Mouse (Mus musculus) lung, postnatal 0 days (tissue): Measurements from ENCODE around the gene Nbas. TPM values are rescaled to one million over a fixed set of nuclear protein-coding genes. Genes with fewer than 3 reads are reported as not detected.

Experiments used
- ATAC-seq: fragments of 200-750 bp; cut with Nextera tagmentation; 2 replicates; pipeline ENCODE4 v1.8.0; 2017; ENCODE audit warnings: moderate library complexity
- DNase-seq: peaks from one replicate; pipeline ENCODE4 v3.0.0-alpha.2; 2016; ENCODE audit warnings: low spot score
- H3K27ac ChIP-seq: fragments of 300-500 bp; sonication (generic); 2 replicates; pipeline ENCODE4 v1.5.1; 2014; ENCODE audit warnings: antibody characterized with exemption, mild to moderate bottlenecking, low read length, mixed read lengths
- H3K27me3 ChIP-seq: fragments of 300-500 bp; sonication (generic); replicated peaks from 2 replicates; pipeline ENCODE4 v1.6.1; 2014; ENCODE audit warnings: low read length, mixed read lengths; ENCODE audit not compliant: insufficient read depth
- H3K36me3 ChIP-seq: fragments of 300-500 bp; sonication (generic); 2 replicates; pipeline ENCODE4 v1.6.1; 2014; ENCODE audit warnings: low read length, mixed read lengths; ENCODE audit not compliant: insufficient read depth
- H3K4me1 ChIP-seq: fragments of 300-500 bp; sonication (generic); 2 replicates; pipeline ENCODE4 v1.6.1; 2014; ENCODE audit warnings: antibody characterized with exemption, low read depth, low read length, mixed read lengths; ENCODE audit not compliant: insufficient read depth
- H3K4me2 ChIP-seq: fragments of 300-500 bp; sonication (generic); replicated peaks from 2 replicates; pipeline ENCODE4 v1.6.1; 2014; ENCODE audit warnings: low read depth, mild to moderate bottlenecking, low read length, moderate library complexity, mixed read lengths
- H3K4me3 ChIP-seq: fragments of 300-500 bp; sonication (generic); 2 replicates; pipeline ENCODE4 v1.5.1; 2014; ENCODE audit warnings: low read depth, low read length
- H3K9ac ChIP-seq: fragments of 300-500 bp; sonication (generic); replicated peaks from 2 replicates; pipeline ENCODE4 v1.6.1; 2014; ENCODE audit warnings: low read depth, mild to moderate bottlenecking
- H3K9me3 ChIP-seq: fragments of 300-500 bp; sonication (generic); 2 replicates; pipeline ENCODE4 v1.6.1; 2016; ENCODE audit warnings: low read length, mixed read lengths
- CTCF ChIP-seq: IDR thresholded peaks from 2 replicates; pipeline ENCODE4 v1.5.1; 2016; ENCODE audit warnings: antibody characterized with exemption, mild to moderate bottlenecking
- EP300 ChIP-seq: IDR thresholded peaks from 2 replicates; pipeline ENCODE4 v1.6.1; 2016; ENCODE audit warnings: antibody characterized with exemption, mild to moderate bottlenecking, control low read depth
- WGBS: fragments of 180-500 bp; shearing (Covaris S2); extraction: QIAGEN DNeasy Blood & Tissue Kit; methylation state at CpG from one replicate; pipeline ENCODE4 v1.1.7; 2014; 5-methylcytosine and 5-hydroxymethylcytosine counted together
- polyA plus RNA-seq: library from polyadenylated mRNA; unstranded; fragments of >200 nt; fragmentation: Nextera tagmentation; extraction: Ambion mirVana; gene quantifications from 2 replicates; pipeline ENCODE4 v1.2.1, GENCODE M21; 2015

Gene Nbas
- polyA plus RNA-seq, 1 experiment from 2014 or later: 5.4 TPM

DNA sequence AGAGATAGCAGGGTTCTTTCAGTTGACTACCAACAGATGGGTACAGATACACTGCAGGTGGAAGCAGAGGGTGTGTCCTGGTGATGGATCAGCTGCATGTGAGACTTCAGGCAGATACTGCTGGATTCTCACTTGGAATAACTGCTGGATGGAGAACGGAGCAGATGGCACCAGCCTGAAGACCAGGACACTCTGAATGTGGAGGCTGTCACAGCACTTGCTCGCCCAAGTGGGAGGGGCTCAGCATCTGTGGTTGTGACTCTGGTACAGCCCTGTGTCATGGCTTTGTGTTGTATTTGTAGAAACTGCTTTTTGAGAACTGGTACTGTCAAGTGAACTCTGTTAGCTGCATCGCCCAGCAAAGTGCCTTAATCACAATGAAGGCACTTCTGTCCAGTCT, 231.3 kb downstream of the Nbas start:
- H3K36me3 ChIP-seq: no peaks in the 10 kb centered on the region
- H3K9ac ChIP-seq: no peak overlapping the region
- no peaks in the 10 kb centered on the region for H3K4me1 ChIP-seq
- 86% methylated on average over 3 of the region's 3 CpGs for WGBS
- H3K27me3 ChIP-seq: no peaks in the 10 kb centered on the region
- H3K9me3 ChIP-seq: no peaks in the 10 kb centered on the region
- TF ChIP-seq CTCF (no peak), EP300 (no peak)
- ATAC-seq: no peak
- no peak overlapping the region for H3K4me3 ChIP-seq
- no peak overlapping the region for H3K4me2 ChIP-seq
- DNase-seq: no peak
- H3K27ac ChIP-seq: no peak overlapping the region

DNA sequence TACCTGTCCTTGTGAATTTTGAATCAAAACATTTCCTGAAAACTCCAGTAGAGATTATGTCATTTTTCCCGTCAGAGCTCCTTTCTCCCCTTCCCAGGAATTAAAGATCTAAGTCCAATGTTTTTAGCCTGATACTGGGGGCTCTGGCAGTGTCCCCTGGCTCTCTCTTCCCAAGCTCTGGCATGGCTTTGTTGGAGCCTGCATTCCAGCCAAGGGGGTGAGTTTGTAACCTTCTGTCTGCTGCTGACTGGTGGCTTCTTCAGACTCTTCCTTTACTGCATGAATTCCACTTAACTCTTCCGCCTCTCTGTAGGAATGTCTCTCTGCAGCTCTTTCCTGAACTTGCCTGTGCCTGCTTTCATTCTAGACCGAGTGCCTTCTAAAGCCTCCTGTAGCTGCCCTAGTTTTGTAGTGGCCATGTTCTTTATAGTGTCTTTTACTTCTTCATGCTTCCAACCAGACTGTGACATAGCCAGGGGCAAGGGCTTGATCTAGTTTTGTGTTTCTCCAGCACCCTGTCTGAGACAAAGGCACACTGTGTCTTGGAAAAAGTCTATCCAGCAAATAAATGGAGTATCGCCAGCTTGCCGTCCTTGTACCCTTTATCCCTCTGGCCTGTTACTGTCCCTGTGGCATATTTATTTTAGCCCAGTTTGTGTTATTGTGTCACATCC, 236.0 kb downstream of the Nbas start:
- Histone ChIP-seq H3K9ac (no peak overlapping the region), H3K4me3 (no peak overlapping the region), H3K4me2 (no peak overlapping the region), H3K27ac (no peak overlapping the region), H3K36me3 (no peaks in the 10 kb centered on the region), H3K4me1 (no peaks in the 10 kb centered on the region), H3K9me3 (no peaks in the 10 kb centered on the region), H3K27me3 (no peaks in the 10 kb centered on the region)
- ATAC-seq (no peak), DNase-seq (no peak)
- 70% methylated on average over 5 of the region's 5 CpGs for WGBS
- TF ChIP-seq CTCF (no peak), EP300 (no peak)

DNA sequence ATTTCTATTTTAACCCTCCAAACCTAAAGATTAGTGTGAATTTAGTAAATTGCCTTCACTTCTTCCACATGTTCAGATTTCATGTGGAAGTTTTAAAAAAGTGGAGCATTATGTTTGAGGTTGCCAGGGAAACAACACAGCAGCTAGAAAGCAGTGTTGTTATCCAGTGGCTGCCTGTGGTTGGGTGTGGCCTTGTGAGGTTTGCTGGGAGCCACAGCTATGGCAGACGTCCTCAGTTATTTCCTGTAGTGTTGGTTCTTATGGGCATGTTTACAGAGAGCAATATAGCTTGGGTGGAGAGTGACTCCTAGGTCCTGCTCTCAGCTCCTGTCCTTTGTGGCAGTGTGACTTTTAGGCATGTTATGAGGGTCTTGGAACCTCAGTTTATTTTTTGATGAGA, 249.1 kb downstream of the Nbas start:
- Histone ChIP-seq H3K4me1 (no peaks in the 10 kb centered on the region), H3K4me3 (no peak overlapping the region), H3K4me2 (no peak overlapping the region), H3K9ac (no peak overlapping the region), H3K27me3 (no peaks in the 10 kb centered on the region), H3K27ac (no peak overlapping the region), H3K36me3 (no peaks in the 10 kb centered on the region), H3K9me3 (no peaks in the 10 kb centered on the region)
- TF ChIP-seq CTCF (no peak), EP300 (no peak)
- DNase-seq: no peak
- no peak for ATAC-seq
- WGBS: 11% methylated on average over 1 of the region's 1 CpGs

DNA sequence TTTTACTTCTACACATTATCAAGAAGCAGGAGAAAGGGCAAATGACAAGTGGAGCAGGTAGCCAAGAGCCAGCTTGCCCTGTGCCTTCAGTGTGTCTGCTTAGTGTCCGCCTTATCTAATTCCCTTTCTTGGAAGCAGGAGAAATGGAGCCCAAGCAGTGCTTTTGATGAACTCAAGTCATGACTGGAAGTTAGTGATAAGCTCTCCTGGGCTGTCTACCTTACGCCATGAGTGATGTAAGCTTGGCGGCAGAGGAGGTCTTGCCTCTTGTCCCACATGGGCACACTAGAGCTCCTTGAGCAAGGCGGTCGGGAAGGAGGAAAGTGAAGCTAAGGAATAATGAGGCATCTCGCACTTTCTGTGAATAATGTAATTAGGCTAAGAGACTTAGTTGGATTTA, 250.5 kb downstream of the Nbas start:
- 90% methylated on average over 6 of the region's 6 CpGs for WGBS
- H3K9ac ChIP-seq: no peak overlapping the region
- no peaks in the 10 kb centered on the region for H3K27me3 ChIP-seq
- no peaks in the 10 kb centered on the region for H3K9me3 ChIP-seq
- H3K4me3 ChIP-seq: no peak overlapping the region
- H3K4me1 ChIP-seq: no peaks in the 10 kb centered on the region
- TF ChIP-seq EP300 (no peak), CTCF (no peak)
- H3K36me3 ChIP-seq: no peaks in the 10 kb centered on the region
- H3K27ac ChIP-seq: no peak overlapping the region
- no peak overlapping the region for H3K4me2 ChIP-seq
- ATAC-seq (no peak), DNase-seq (no peak)

DNA sequence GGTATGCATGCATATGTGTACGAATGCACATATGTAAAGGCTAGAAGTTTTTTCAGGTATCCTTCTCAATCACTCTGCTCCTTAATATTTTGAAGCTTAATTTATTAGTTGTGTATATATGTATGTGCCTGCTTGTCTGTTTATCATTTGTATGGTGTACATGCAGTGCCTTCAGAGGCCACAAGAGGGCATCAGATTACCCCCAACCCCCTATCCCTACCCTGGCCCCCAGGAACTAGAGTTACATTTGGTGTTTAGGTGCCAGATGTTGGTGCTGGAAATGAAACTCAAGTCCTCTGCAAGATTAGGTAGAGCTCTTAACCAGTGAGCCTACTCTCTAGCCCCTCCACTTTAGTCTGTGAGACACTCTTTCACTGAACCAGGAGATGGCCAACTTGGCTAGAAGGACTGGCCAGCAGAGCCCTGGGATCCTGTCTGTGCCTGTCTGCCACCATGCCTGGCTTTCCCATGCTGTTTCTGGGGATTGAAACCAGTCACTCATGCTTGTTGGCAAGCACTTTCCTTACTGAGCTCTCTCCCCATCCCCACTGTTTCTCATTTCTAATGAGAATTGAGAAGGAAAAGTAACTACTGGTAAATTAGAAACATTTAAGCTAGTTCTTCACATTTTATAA, 263.9 kb downstream of the Nbas start:
- DNase-seq (no peak), ATAC-seq (no peak)
- H3K9ac ChIP-seq: no peak overlapping the region
- no peaks in the 10 kb centered on the region for H3K27me3 ChIP-seq
- 86% methylated on average over 1 of the region's 1 CpGs for WGBS
- no peak overlapping the region for H3K4me3 ChIP-seq
- TF ChIP-seq CTCF: peak; percentile 51
- TF ChIP-seq EP300: no peak
- no peaks in the 10 kb centered on the region for H3K9me3 ChIP-seq
- H3K4me2 ChIP-seq: no peak overlapping the region
- H3K4me1 ChIP-seq: no peaks in the 10 kb centered on the region
- H3K27ac ChIP-seq: no peak overlapping the region
- no peaks in the 10 kb centered on the region for H3K36me3 ChIP-seq

DNA sequence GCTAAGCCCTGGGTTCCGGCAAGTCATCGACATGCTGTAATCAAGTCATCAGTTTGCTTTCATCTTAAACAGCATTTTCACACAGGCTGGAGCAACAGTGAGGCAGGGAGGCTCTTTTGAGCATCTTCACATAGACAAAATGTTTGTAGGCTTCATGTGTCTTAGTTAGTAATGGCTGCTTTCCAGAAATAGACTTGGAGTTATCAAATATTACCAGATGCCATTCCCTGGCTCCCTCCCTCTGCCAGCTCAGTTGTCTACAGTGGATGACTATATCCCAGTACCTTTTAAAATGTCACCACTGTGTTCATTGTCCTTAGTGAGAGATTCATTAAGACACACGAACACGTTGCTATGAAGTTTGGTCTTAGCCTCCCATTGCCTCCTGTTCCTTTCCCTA, 270.2 kb downstream of the Nbas start:
- Histone ChIP-seq H3K9ac (no peak overlapping the region), H3K9me3 (no peaks in the 10 kb centered on the region), H3K27ac (no peak overlapping the region), H3K36me3 (no peaks in the 10 kb centered on the region), H3K4me2 (no peak overlapping the region), H3K4me1 (no peaks in the 10 kb centered on the region), H3K4me3 (no peak overlapping the region), H3K27me3 (no peaks in the 10 kb centered on the region)
- ATAC-seq (no peak), DNase-seq (no peak)
- no peak for TF ChIP-seq CTCF
- TF ChIP-seq EP300: no peak
- WGBS: 89% methylated on average over 4 of the region's 4 CpGs
